In the genomic region with DNA sequence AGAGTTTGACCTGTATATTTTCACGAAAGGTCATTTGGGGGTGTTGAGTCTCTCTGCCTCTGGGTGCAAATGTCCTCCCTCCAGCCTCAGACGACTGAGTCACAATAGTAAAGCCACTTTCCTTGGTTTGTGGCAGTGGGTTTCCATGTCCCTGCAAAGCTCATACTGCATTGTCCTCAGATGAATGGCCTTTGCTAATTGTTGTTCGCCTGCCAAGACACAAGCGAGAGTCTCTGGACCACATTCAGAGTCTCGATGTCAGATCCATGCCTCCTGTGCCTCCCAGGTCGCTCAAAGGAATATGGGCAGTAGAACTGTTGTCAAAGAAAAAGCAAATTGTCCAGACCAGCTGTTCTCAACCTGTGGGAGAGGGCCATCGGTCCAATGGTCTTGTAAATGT, we compare ENCODE assay signal across 25 mouse cellular contexts. TPM values are rescaled to one million over a fixed set of nuclear protein-coding genes. Genes with fewer than 3 reads are reported as not detected.
DNase-seq lines count a peak whose midpoint lies in the region; ATAC-seq and TF ChIP-seq lines count a peak whose summit lies in the region.
"Had no signal": no experiment of that assay in that cellular context is flagged by ENCODE, and none has a peak within 500 bp of the region (broad histone marks: within the 10 kb centered on the region; RNA-seq: fewer than 3 reads in every experiment).

No protein-coding gene starts in this region.

- no peaks in the 10 kb centered on the region for H3K27me3 ChIP-seq in heart, embryonic 12.5 days (replicated peaks)
- H3K27me3 ChIP-seq in kidney, adult 2 months (replicated peaks; ENCODE audit: control insufficient read depth, insufficient read depth, low read length) = no peaks in the 10 kb centered on the region
- no peaks in the 10 kb centered on the region for H3K27me3 ChIP-seq in kidney, embryonic 15.5 days
- H3K27me3 ChIP-seq: CH12.LX; embryonic facial prominence, embryonic 12.5 days; forebrain, embryonic 13.5 days; forebrain, embryonic 15.5 days had no signal

- no peak for ATAC-seq in heart, embryonic 12.5 days (ENCODE audit: insufficient number of reproducible peaks, low FRiP score)
- no peak for ATAC-seq in kidney, embryonic 15.5 days (replicated peaks; ENCODE audit: low FRiP score)
- ATAC-seq: CD4-positive, CD25-positive, alpha-beta regulatory T cell, adult 4 months; forebrain, embryonic 13.5 days; forebrain, embryonic 15.5 days; forebrain, postnatal 0 days had no signal

- H3K4me2 ChIP-seq in heart, embryonic 12.5 days = no peak overlapping the region
- no peak overlapping the region for H3K4me2 ChIP-seq in kidney, embryonic 15.5 days
- H3K4me2 ChIP-seq: embryonic facial prominence, embryonic 12.5 days; forebrain, embryonic 13.5 days; forebrain, embryonic 15.5 days had no signal

- no peaks in the 10 kb centered on the region for H3K36me3 ChIP-seq in heart, embryonic 12.5 days
- H3K36me3 ChIP-seq in kidney, adult 2 months (ENCODE audit: control insufficient read depth, insufficient read depth, low read length) = no peaks in the 10 kb centered on the region
- no peaks in the 10 kb centered on the region for H3K36me3 ChIP-seq in kidney, embryonic 15.5 days
- H3K36me3 ChIP-seq: embryonic facial prominence, embryonic 10.5 days; embryonic facial prominence, embryonic 12.5 days; forebrain, embryonic 15.5 days; G1E had no signal

- no peak overlapping the region for H3K27ac ChIP-seq in heart, embryonic 12.5 days (ENCODE audit: poor library complexity, severe bottlenecking)
- no peak overlapping the region for H3K27ac ChIP-seq in kidney, adult 2 months (ENCODE audit: insufficient read depth, low read depth, low read length)
- no peak overlapping the region for H3K27ac ChIP-seq in kidney, embryonic 15.5 days
- H3K27ac ChIP-seq in layer of hippocampus, adult 2 months = peak overlapping the region; percentile 57
- H3K27ac ChIP-seq: embryonic facial prominence, embryonic 10.5 days; embryonic facial prominence, embryonic 12.5 days; forebrain, embryonic 13.5 days; forebrain, embryonic 15.5 days had no signal

- H3K4me3 ChIP-seq in heart, embryonic 12.5 days = no peak overlapping the region
- no peak overlapping the region for H3K4me3 ChIP-seq in kidney, adult 2 months (ENCODE audit: insufficient read depth, low read depth, low read length)
- H3K4me3 ChIP-seq in kidney, embryonic 15.5 days (replicated peaks) = no peak overlapping the region
- H3K4me3 ChIP-seq in layer of hippocampus, adult 2 months = no peak overlapping the region
- H3K4me3 ChIP-seq: embryonic facial prominence, embryonic 10.5 days; embryonic facial prominence, embryonic 12.5 days; forebrain, embryonic 13.5 days; forebrain, embryonic 15.5 days had no signal

- H3K9ac ChIP-seq in heart, embryonic 12.5 days = no peak overlapping the region
- no peak overlapping the region for H3K9ac ChIP-seq in kidney, embryonic 15.5 days
- H3K9ac ChIP-seq: embryonic facial prominence, embryonic 12.5 days; forebrain, embryonic 13.5 days; forebrain, embryonic 15.5 days; forebrain, postnatal 0 days had no signal

- no peaks in the 10 kb centered on the region for H3K4me1 ChIP-seq in heart, embryonic 12.5 days (replicated peaks)
- no peaks in the 10 kb centered on the region for H3K4me1 ChIP-seq in kidney, adult 2 months (ENCODE audit: control insufficient read depth, insufficient read depth, low read length)
- 0 out of 2 replicates have a peak, but pooled peaks cover 3% of the 10 kb centered on the region for H3K4me1 ChIP-seq in kidney, embryonic 15.5 days
- H3K4me1 ChIP-seq: embryonic facial prominence, embryonic 10.5 days; embryonic facial prominence, embryonic 12.5 days; forebrain, embryonic 13.5 days had no signal

- no peaks in the 10 kb centered on the region for H3K9me3 ChIP-seq in heart, embryonic 12.5 days (replicated peaks)
- no peaks in the 10 kb centered on the region for H3K9me3 ChIP-seq in kidney, embryonic 15.5 days (replicated peaks)
- H3K9me3 ChIP-seq: embryonic facial prominence, embryonic 10.5 days; embryonic facial prominence, embryonic 12.5 days; forebrain, embryonic 13.5 days; forebrain, embryonic 15.5 days; G1E had no signal

- no peak for TF ChIP-seq CTCF in kidney, adult 2 months (conservative IDR thresholded peaks at IDR 0.05; ENCODE audit: insufficient read depth, insufficient read length, low read depth, low read length)
- TF ChIP-seq CTCF in layer of hippocampus, adult 2 months (conservative IDR thresholded peaks at IDR 0.05) = no peak
- no peak for TF ChIP-seq CTCF in brain, embryonic 14.5 days (IDR thresholded peaks at IDR 0.05; ENCODE audit: borderline replicate concordance, extremely low read depth, insufficient read depth, insufficient read length)

- intact Hi-C loops in left cerebral cortex, postnatal 10 days (cut with DNase I) = no loop called here

- peak; percentile 70 for DNase-seq in heart, adult 11 months
- DNase-seq in kidney, adult 2 months = peak; percentile 4
- DNase-seq in layer of hippocampus, adult 2 months (ENCODE audit: low spot score in 2 of 2) = no peak
- no peak for DNase-seq in layer of hippocampus, adult 11-12 months (ENCODE audit: low spot score)
- DNase-seq in brain, embryonic 14.5 days (ENCODE audit: low read depth) = peak; percentile 20
- no peak for DNase-seq in left cerebral cortex, postnatal 10 days (ENCODE audit: extremely low spot score in 1 of 2, low spot score in 2 of 2)
- DNase-seq: adrenal gland, adult 8-10 months; adrenal gland, postnatal 14 days; adrenal gland, postnatal 36 days; B cell, adult 2 months; cerebellum, adult 11-12 months; cerebellum, adult 2 months; cerebellum, adult 9-10 months; cerebellum, postnatal 10 days; cerebellum, postnatal 25 days; forebrain, postnatal 0 days had no signal

- no peak for TF ChIP-seq POLR2A in kidney, adult 2 months (IDR thresholded peaks at IDR 0.05; ENCODE audit: low read depth, low read length)
- TF ChIP-seq POLR2A in brain, embryonic 14.5 days (IDR thresholded peaks at IDR 0.05; ENCODE audit: borderline replicate concordance, extremely low read depth, insufficient read depth, insufficient read length, poor library complexity, severe bottlenecking) = no peak

- 81% methylated on average over 7 of the region's 7 CpGs for WGBS in heart, embryonic 12.5 days
- WGBS in kidney, adult 2 months = 79% methylated on average over 7 of the region's 7 CpGs
- WGBS in kidney, embryonic 15.5 days = 86% methylated on average over 7 of the region's 7 CpGs

RNA-seq across cellular contexts. Expression of a gene that starts 36.1 kb away (rescaled TPM):
- polyA plus RNA-seq in heart, embryonic 12.5 days (2016; fragmentation: Nextera tagmentation; extraction: Ambion mirVana) = 0.12 and 0.27 TPM in 2 replicates
- 0.07 and 0.50 TPM in 2 replicates for polyA plus RNA-seq in kidney, adult 2 months (2012; rRNA removed)
- polyA plus RNA-seq in kidney, embryonic 15.5 days (2015; fragmentation: Nextera tagmentation; extraction: Ambion mirVana) = 0.42 and 0.44 TPM in 2 replicates
- 1 to 10 TPM; 6.2 to 6.9 TPM for total RNA-seq in layer of hippocampus, adult 2 months (2021)
- 0.41 and 0.48 TPM in 2 replicates for polyA plus RNA-seq in brain, embryonic 14.5 days (2012; rRNA removed)
- total RNA-seq in left cerebral cortex, postnatal 10 days (2021) = 1 to 10 TPM; 3.5 to 4.1 TPM
- polyA plus RNA-seq: CD4-positive, CD25-positive, alpha-beta regulatory T cell, adult 4 months; G1E had no signal

Comparison
In these comparisons a context has a peak if more than half of its experiments do, and no peak if none do; other contexts are left out.
1. DNase-seq: peak in heart, adult 11 months (single experiment), kidney, adult 2 months (single experiment) and brain, embryonic 14.5 days (single experiment); none in layer of hippocampus, adult 2 months (0 of 2), layer of hippocampus, adult 11-12 months (single experiment) and left cerebral cortex, postnatal 10 days (0 of 2).